Comparison of ENCODE assay signal across 10 mouse cellular contexts in the genomic region with DNA sequence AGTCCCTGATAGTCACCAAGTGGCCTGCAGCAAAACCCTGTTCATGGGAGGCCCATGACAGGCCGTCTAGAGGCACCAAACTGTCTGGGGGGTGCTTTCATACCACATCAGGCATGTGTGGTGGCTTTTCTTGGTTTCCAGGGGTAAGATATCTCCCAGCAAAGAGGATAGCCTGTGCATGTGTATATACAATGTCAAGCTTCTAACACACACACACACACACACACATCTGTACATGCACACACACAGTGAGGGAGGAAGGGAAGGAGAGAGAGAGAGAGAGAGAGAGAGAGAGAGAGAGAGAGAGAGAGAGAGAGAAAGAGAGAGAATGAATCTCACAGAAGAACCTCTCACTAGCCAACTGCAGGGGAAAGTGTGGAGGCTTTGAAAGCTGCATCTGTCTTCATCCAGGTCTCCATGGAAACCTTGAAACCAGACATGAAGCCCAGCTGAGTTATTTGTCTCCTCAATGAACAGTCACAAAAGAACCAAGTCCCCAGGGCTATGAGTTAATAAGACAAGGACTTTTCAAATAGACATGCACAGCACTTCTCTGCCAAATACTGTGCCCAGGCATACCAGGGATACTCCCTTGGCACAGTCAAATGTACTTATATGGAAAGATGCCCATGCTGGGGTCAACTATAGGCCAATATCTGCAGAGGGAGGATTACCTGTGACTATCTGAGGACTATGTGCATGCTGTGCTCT. TPM values are rescaled to one million over a fixed set of nuclear protein-coding genes. Genes with fewer than 3 reads are reported as not detected.
DNase-seq lines count a peak whose midpoint lies in the region; ATAC-seq and TF ChIP-seq lines count a peak whose summit lies in the region.
"Had no signal": no experiment of that assay in that cellular context is flagged by ENCODE, and none has a peak within 500 bp of the region (broad histone marks: within the 10 kb centered on the region; RNA-seq: fewer than 3 reads in every experiment).

No protein-coding gene starts in this region.

- no peak for TF ChIP-seq EP300 in lung, postnatal 0 days (IDR thresholded peaks at IDR 0.05)

- intact Hi-C loops in heart, postnatal 10 days (cut with DNase I), result no loop called here

- no peak overlapping the region for H3K4me2 ChIP-seq in neural tube, embryonic 11.5 days (ENCODE audit: low read depth)
- H3K4me2 ChIP-seq in forebrain, embryonic 13.5 days, result no peak overlapping the region
- H3K4me2 ChIP-seq in hindbrain, postnatal 0 days (ENCODE audit: low read depth, low read length), result no peak overlapping the region
- H3K4me2 ChIP-seq in lung, postnatal 0 days (replicated peaks; ENCODE audit: low read depth, low read length), result no peak overlapping the region

- DNase-seq in neural tube, embryonic 11.5 days (ENCODE audit: low spot score), result peak; percentile 27
- DNase-seq in neural tube, embryonic 10.5 days (ENCODE audit: extremely low spot score, low spot score), result no peak
- DNase-seq in hindbrain, postnatal 0 days (ENCODE audit: low spot score), result peak; percentile 91
- peak; percentile 59 for DNase-seq in retina, embryonic 14.5 days (ENCODE audit: low spot score)
- DNase-seq in heart, postnatal 10 days, result no peak
- no peak for DNase-seq in lung, postnatal 0 days (ENCODE audit: low spot score)
- DNase-seq: cerebellum, adult 18-20 months; lung, postnatal 14 days had no signal

- H3K9ac ChIP-seq in neural tube, embryonic 11.5 days (ENCODE audit: low read length), result no peak overlapping the region
- no peak overlapping the region for H3K9ac ChIP-seq in forebrain, embryonic 13.5 days
- H3K9ac ChIP-seq in hindbrain, postnatal 0 days (replicated peaks; ENCODE audit: low read length), result no peak overlapping the region
- H3K9ac ChIP-seq in lung, postnatal 0 days (replicated peaks; ENCODE audit: low read depth), result no peak overlapping the region

- no peak overlapping the region for H3K27ac ChIP-seq in neural tube, embryonic 11.5 days (ENCODE audit: low read depth, low read length)
- peak overlapping the region; percentile 48 for H3K27ac ChIP-seq in forebrain, embryonic 13.5 days
- peak overlapping the region; percentile 48; the same call in 1 of the 2 replicates for H3K27ac ChIP-seq in hindbrain, postnatal 0 days
- H3K27ac ChIP-seq in lung, postnatal 0 days (ENCODE audit: low read length), result no peak overlapping the region

- H3K4me3 ChIP-seq in neural tube, embryonic 11.5 days (ENCODE audit: low read depth, low read length), result no peak overlapping the region
- no peak overlapping the region for H3K4me3 ChIP-seq in forebrain, embryonic 13.5 days
- no peak overlapping the region for H3K4me3 ChIP-seq in hindbrain, postnatal 0 days (ENCODE audit: low read length)
- H3K4me3 ChIP-seq in lung, postnatal 0 days (ENCODE audit: low read depth, low read length), result no peak overlapping the region

- no peaks in the 10 kb centered on the region for H3K36me3 ChIP-seq in neural tube, embryonic 11.5 days (ENCODE audit: control insufficient read depth, insufficient read depth, low read length)
- H3K36me3 ChIP-seq in forebrain, embryonic 13.5 days (ENCODE audit: poor library complexity, severe bottlenecking), result no peaks in the 10 kb centered on the region
- no peaks in the 10 kb centered on the region for H3K36me3 ChIP-seq in hindbrain, postnatal 0 days (ENCODE audit: insufficient read depth, low read length)
- H3K36me3 ChIP-seq in lung, postnatal 0 days (ENCODE audit: insufficient read depth, low read length), result no peaks in the 10 kb centered on the region

- 17% methylated on average over 1 of the region's 1 CpGs for WGBS in neural tube, embryonic 11.5 days
- 7% methylated on average over 1 of the region's 1 CpGs for WGBS in forebrain, embryonic 13.5 days
- WGBS in hindbrain, postnatal 0 days, result 9% methylated on average over 1 of the region's 1 CpGs
- 35% methylated on average over 1 of the region's 1 CpGs for WGBS in lung, postnatal 0 days

- H3K27me3 ChIP-seq in neural tube, embryonic 11.5 days (ENCODE audit: control insufficient read depth, insufficient read depth, low read length), result no peaks in the 10 kb centered on the region
- no peaks in the 10 kb centered on the region for H3K27me3 ChIP-seq in forebrain, embryonic 13.5 days
- no peaks in the 10 kb centered on the region for H3K27me3 ChIP-seq in hindbrain, postnatal 0 days (ENCODE audit: insufficient read depth, low read length)
- H3K27me3 ChIP-seq in lung, postnatal 0 days (replicated peaks; ENCODE audit: insufficient read depth, low read length), result no peaks in the 10 kb centered on the region

- TF ChIP-seq CTCF in hindbrain, postnatal 0 days (IDR thresholded peaks at IDR 0.05; ENCODE audit: low read depth), result no peak
- TF ChIP-seq CTCF in lung, postnatal 0 days (IDR thresholded peaks at IDR 0.05), result no peak

- ATAC-seq in neural tube, embryonic 11.5 days (ENCODE audit: insufficient read depth, low FRiP score, low TSS enrichment), result peak; percentile 50; the same call in 1 of the 2 replicates
- ATAC-seq in forebrain, embryonic 13.5 days, result peak; percentile 72
- peak; percentile 91 for ATAC-seq in hindbrain, postnatal 0 days
- no peak for ATAC-seq in lung, postnatal 0 days
- ATAC-seq: inflammation-experienced regulatory T-cells, adult 6 months had no signal

- H3K4me1 ChIP-seq in neural tube, embryonic 11.5 days (ENCODE audit: control insufficient read depth, insufficient read depth, low read length), result peaks cover 4% of the 10 kb centered on the region; the same call in 1 of the 2 replicates
- peaks cover 23% of the 10 kb centered on the region for H3K4me1 ChIP-seq in forebrain, embryonic 13.5 days
- H3K4me1 ChIP-seq in hindbrain, postnatal 0 days (ENCODE audit: insufficient read depth, low read length), result peaks cover 8% of the 10 kb centered on the region; the same call in 1 of the 2 replicates
- H3K4me1 ChIP-seq in lung, postnatal 0 days (ENCODE audit: insufficient read depth, low read depth, low read length), result no peaks in the 10 kb centered on the region

- no peaks in the 10 kb centered on the region for H3K9me3 ChIP-seq in neural tube, embryonic 11.5 days (ENCODE audit: control insufficient read depth, low read length)
- H3K9me3 ChIP-seq in forebrain, embryonic 13.5 days (replicated peaks), result no peaks in the 10 kb centered on the region
- H3K9me3 ChIP-seq in hindbrain, postnatal 0 days (ENCODE audit: low read length), result no peaks in the 10 kb centered on the region
- no peaks in the 10 kb centered on the region for H3K9me3 ChIP-seq in lung, postnatal 0 days (ENCODE audit: low read length)

RNA-seq across cellular contexts. Expression of gene Gpr26, which starts 46.9 kb away (rescaled TPM):
- 0.16 and 0.25 TPM in 2 replicates for polyA plus RNA-seq in neural tube, embryonic 11.5 days (2014; fragmentation: Nextera tagmentation; extraction: Ambion mirVana)
- polyA plus RNA-seq in forebrain, embryonic 13.5 days (2015; fragmentation: Nextera tagmentation; extraction: Ambion mirVana), result 1.2 and 1.5 TPM in 2 replicates
- 19.5 and 22.8 TPM in 2 replicates for total RNA-seq in hindbrain, postnatal 0 days (2014; rRNA removed)
- polyA plus RNA-seq in hindbrain, postnatal 0 days (2015; fragmentation: Nextera tagmentation; extraction: Ambion mirVana), result 1.8 and 2.0 TPM in 2 replicates
- not detected for total RNA-seq in heart, postnatal 10 days (2021)
- polyA plus RNA-seq in lung, postnatal 0 days (2015; fragmentation: Nextera tagmentation; extraction: Ambion mirVana), result not detected in 2 replicates
- polyA plus RNA-seq: inflammation-experienced regulatory T-cells, adult 6 months had no signal

Comparison
In these comparisons a context has a peak if more than half of its experiments do, and no peak if none do; other contexts are left out.
1. DNase-seq: peak in neural tube, embryonic 11.5 days (single experiment), hindbrain, postnatal 0 days (single experiment) and retina, embryonic 14.5 days (single experiment); none in neural tube, embryonic 10.5 days (single experiment), heart, postnatal 10 days (0 of 2) and lung, postnatal 0 days (single experiment).
2. H3K27ac ChIP-seq: peak in forebrain, embryonic 13.5 days (single experiment) and hindbrain, postnatal 0 days (single experiment); none in neural tube, embryonic 11.5 days (single experiment) and lung, postnatal 0 days (single experiment).